Mouse (Mus musculus): ENCODE measurements around the gene Vps29. TPM values are rescaled to one million over a fixed set of nuclear protein-coding genes. Genes with fewer than 3 reads are reported as not detected.

Vps29 gene
- polyA plus RNA-seq, 1 experiment from 2014 or later, result 220 TPM

DNA sequence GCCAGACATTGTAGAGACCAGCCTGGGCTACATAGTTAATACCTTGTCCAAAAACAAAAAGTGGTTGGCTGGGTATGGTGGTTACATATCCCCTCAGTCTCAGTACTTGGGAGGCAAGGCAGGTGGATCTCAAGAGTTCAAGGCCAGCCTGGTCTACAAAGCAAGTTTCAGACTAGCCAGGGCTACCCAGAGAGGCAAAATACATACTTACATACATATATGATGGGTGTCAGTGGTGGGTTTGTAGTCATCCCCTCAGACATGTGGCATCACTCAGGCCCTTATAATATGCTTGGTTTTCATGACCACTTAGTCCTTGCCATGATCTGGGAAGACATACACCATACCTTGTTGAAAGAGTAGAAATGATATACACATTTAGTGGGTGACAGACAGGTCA lies 36.5 kb downstream of the Vps29 start:
- Histone ChIP-seq H3K9ac (ENCODE audit: low read depth, low read length) (no peak overlapping the region), H3K27ac (ENCODE audit: low read depth, low read length) (no peak overlapping the region), H3K36me3 (ENCODE audit: control insufficient read depth, insufficient read depth, low read length) (no peaks in the 10 kb centered on the region), H3K4me1 (replicated peaks; ENCODE audit: control insufficient read depth, insufficient read depth, low read length) (peaks cover 4% of the 10 kb centered on the region; the same call in 1 of the 2 replicates), H3K4me2 (replicated peaks; ENCODE audit: low read depth, low read length) (no peak overlapping the region), H3K27me3 (ENCODE audit: control insufficient read depth, insufficient read depth, low read length) (no peaks in the 10 kb centered on the region), H3K9me3 (ENCODE audit: control insufficient read depth, low read length) (no peaks in the 10 kb centered on the region), H3K4me3 (ENCODE audit: low read depth, low read length) (no peak overlapping the region)
- no peak for DNase-seq (ENCODE audit: low spot score)
- no peak for ATAC-seq (ENCODE audit: low FRiP score)

DNA sequence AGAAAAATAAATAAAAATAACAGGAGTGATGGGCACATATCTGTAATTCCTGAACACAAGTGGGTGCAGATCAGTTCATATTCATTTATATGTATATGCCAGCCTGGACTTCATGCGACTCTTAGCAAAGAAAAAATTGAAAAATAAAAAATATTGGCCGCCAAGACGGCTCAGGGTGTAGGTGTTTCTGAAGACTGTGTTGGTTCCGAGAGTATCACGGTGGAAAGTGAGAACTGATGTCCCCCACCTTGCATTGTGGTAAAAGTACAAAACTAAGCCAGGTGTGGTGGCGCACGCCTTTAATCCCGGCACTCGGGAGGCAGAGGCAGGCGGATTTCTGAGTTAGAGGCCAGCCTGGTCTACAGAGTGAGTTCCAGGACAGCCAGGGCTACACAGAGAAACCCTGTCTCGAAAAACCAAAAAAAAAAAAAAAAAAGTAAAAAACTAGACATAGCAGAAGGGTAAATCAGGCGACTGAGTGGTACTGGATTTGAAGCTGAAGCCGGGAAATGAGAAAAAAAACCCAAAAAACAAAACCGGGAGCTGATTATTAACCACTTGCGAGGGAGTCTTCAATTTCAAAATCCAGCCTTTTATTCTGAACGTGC lies 37.1 kb downstream of the Vps29 start:
- H3K4me3 ChIP-seq (ENCODE audit: low read depth, low read length), result peak overlapping the region; percentile 83
- no peak overlapping the region; the same call in 1 of the 2 replicates for H3K9ac ChIP-seq (ENCODE audit: low read depth, low read length)
- H3K4me1 ChIP-seq (replicated peaks; ENCODE audit: control insufficient read depth, insufficient read depth, low read length), result peaks cover 4% of the 10 kb centered on the region; the same call in 1 of the 2 replicates
- ATAC-seq (ENCODE audit: low FRiP score), result peak; percentile 45; the same call in 1 of the 2 replicates
- H3K4me2 ChIP-seq (replicated peaks; ENCODE audit: low read depth, low read length), result no peak overlapping the region; the same call in 1 of the 2 replicates
- H3K36me3 ChIP-seq (ENCODE audit: control insufficient read depth, insufficient read depth, low read length), result no peaks in the 10 kb centered on the region
- H3K27me3 ChIP-seq (ENCODE audit: control insufficient read depth, insufficient read depth, low read length), result no peaks in the 10 kb centered on the region
- WGBS, result 52% methylated on average over 15 of the region's 16 CpGs
- no peak for DNase-seq (ENCODE audit: low spot score)
- H3K9me3 ChIP-seq (ENCODE audit: control insufficient read depth, low read length), result no peaks in the 10 kb centered on the region
- H3K27ac ChIP-seq (ENCODE audit: low read depth, low read length), result no peak overlapping the region

DNA sequence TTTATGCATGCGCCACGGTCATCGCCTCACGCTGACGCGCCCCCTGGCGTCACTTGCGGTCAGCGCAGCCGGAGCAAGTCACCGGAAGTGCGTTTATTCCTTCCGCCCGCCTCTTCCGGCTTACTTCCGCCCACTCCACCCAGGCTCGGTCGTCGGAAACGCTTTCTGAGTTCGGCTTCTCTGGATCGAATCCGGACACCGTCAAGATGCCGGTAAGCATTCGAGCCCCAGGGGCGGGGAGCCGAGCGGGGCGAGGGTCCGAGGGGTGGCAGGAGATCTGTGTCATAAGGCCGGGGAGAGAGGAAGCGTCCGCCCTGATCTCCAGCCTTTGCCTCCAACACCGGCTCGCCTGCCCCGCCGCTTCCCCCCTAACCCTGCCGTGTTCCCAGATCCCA lies 37.6 kb downstream of the Vps29 start, which contains the start of gene Arpc3:
Arpc3 (plus strand) TSS at position 93 of the 395 bp plus-strand sequence.
- H3K4me2 ChIP-seq (replicated peaks; ENCODE audit: low read depth, low read length), result peak within 1 kb of the TSS; percentile 91
- DNase-seq (ENCODE audit: low spot score) (peak; percentile 96), ATAC-seq (ENCODE audit: low FRiP score) (peak; percentile 80)
- no peaks in the 10 kb centered on the region for H3K36me3 ChIP-seq (ENCODE audit: control insufficient read depth, insufficient read depth, low read length)
- H3K27ac ChIP-seq (ENCODE audit: low read depth, low read length), result no peak within 1 kb of the TSS
- peaks cover 4% of the 10 kb centered on the region; the same call in 1 of the 2 replicates for H3K4me1 ChIP-seq (replicated peaks; ENCODE audit: control insufficient read depth, insufficient read depth, low read length)
- no peaks in the 10 kb centered on the region for H3K27me3 ChIP-seq (ENCODE audit: control insufficient read depth, insufficient read depth, low read length)
- no peaks in the 10 kb centered on the region for H3K9me3 ChIP-seq (ENCODE audit: control insufficient read depth, low read length)
- H3K4me3 ChIP-seq (ENCODE audit: low read depth, low read length), result peak within 1 kb of the TSS; percentile 83
- WGBS, result under 1% methylated on average over 39 of the region's 39 CpGs
- H3K9ac ChIP-seq (ENCODE audit: low read depth, low read length), result peak within 1 kb of the TSS; percentile 86

DNA sequence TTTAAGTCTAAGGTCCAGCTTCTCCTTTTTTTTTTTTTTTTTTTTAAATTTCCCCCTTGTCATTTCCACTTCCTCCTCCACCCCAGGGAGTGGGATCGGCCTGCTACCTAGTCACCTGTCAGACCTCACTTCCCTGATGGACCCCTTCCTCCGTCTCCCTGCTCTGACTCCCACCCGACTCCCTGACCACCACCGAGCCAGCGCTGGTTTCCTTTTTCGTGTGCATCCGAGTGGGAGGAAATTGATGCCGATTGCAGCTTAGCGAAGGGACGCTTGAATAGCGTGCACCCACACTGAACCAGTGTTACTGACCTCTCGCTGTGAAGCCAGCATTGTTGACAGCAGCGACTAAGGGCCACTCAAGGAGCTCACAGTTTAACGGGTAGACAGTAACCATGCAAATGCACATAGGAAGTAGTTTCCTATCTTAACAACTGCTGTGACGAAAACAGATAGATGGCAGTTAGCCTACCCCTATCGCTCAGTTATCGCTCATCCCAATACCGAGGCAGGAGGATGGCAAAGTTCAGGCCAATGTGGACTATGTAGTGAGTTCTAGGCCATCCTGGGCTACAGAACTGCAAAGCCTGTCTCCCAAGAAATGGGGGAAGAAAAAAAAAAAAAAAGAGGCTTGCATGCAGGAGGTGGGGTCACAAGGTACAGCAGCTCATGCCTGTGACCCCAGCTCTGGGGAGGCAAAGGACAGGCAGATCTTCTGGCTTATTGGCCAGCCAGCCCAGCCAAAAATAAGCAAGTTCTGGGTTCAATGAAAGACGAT lies 38.2 kb downstream of the Vps29 start:
- Histone ChIP-seq H3K27ac (ENCODE audit: low read depth, low read length) (no peak overlapping the region), H3K9ac (ENCODE audit: low read depth, low read length) (peak overlapping the region; percentile 86), H3K4me2 (replicated peaks; ENCODE audit: low read depth, low read length) (peak overlapping the region; percentile 91), H3K4me1 (replicated peaks; ENCODE audit: control insufficient read depth, insufficient read depth, low read length) (peaks cover 4% of the 10 kb centered on the region; the same call in 1 of the 2 replicates), H3K4me3 (ENCODE audit: low read depth, low read length) (peak overlapping the region; percentile 83), H3K9me3 (ENCODE audit: control insufficient read depth, low read length) (no peaks in the 10 kb centered on the region), H3K36me3 (ENCODE audit: control insufficient read depth, insufficient read depth, low read length) (no peaks in the 10 kb centered on the region), H3K27me3 (ENCODE audit: control insufficient read depth, insufficient read depth, low read length) (no peaks in the 10 kb centered on the region)
- WGBS, result 16% methylated on average over 19 of the region's 19 CpGs
- 0 out of 2 replicates have a peak, but pooled peaks have one; percentile 43 for ATAC-seq (ENCODE audit: low FRiP score)
- peak; percentile 29 for DNase-seq (ENCODE audit: low spot score)

DNA sequence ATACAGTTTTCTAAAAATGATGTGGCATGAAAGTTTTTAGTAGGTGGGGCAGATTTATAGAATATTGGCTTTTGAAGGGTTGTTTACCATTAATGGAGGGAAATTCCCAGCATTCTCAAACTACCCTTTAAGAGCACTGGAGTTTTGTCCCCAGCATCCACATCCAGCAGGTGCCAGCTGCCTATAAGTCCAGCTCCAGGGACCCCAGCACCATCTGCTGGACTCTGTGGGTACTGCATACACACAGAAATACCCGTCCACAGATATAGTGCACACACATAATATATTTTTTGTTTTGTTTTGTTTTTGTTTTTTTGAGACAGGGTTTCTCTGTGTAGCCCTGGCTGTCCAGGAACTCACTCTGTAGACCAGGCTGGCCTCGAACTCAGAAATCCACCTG lies 39.7 kb downstream of the Vps29 start:
- no peak overlapping the region for H3K27ac ChIP-seq (ENCODE audit: low read depth, low read length)
- 50% methylated on average over 2 of the region's 2 CpGs for WGBS
- no peak overlapping the region for H3K4me2 ChIP-seq (replicated peaks; ENCODE audit: low read depth, low read length)
- DNase-seq (ENCODE audit: low spot score) (peak; percentile 85), ATAC-seq (ENCODE audit: low FRiP score) (no peak)
- no peaks in the 10 kb centered on the region for H3K27me3 ChIP-seq (ENCODE audit: control insufficient read depth, insufficient read depth, low read length)
- peaks cover 4% of the 10 kb centered on the region; the same call in 1 of the 2 replicates for H3K4me1 ChIP-seq (replicated peaks; ENCODE audit: control insufficient read depth, insufficient read depth, low read length)
- H3K9me3 ChIP-seq (ENCODE audit: control insufficient read depth, low read length), result no peaks in the 10 kb centered on the region
- H3K9ac ChIP-seq (ENCODE audit: low read depth, low read length), result no peak overlapping the region
- H3K4me3 ChIP-seq (ENCODE audit: low read depth, low read length), result no peak overlapping the region
- H3K36me3 ChIP-seq (ENCODE audit: control insufficient read depth, insufficient read depth, low read length), result no peaks in the 10 kb centered on the region

DNA sequence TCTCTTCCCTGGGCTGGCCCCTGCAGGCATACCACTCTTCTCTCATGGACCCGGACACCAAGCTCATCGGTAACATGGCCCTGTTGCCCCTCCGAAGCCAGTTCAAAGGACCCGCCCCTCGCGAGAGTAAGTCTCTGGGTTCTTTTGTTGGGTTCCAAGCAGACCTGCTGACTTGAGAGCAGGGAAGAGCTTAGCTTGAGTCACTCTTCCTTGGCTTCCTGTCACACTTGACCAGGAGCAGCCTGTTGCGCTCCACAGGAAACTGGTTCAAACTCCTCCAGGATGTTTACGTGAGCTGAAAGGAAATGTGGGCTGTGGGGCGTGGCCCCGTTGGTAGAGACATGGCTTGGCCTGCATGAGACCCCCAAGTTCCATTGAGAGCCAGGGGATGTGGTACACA lies 42.6 kb downstream of the Vps29 start:
- Histone ChIP-seq H3K27me3 (ENCODE audit: control insufficient read depth, insufficient read depth, low read length) (no peaks in the 10 kb centered on the region), H3K4me1 (replicated peaks; ENCODE audit: control insufficient read depth, insufficient read depth, low read length) (peaks cover 4% of the 10 kb centered on the region; the same call in 1 of the 2 replicates), H3K9ac (ENCODE audit: low read depth, low read length) (no peak overlapping the region), H3K36me3 (ENCODE audit: control insufficient read depth, insufficient read depth, low read length) (no peaks in the 10 kb centered on the region), H3K9me3 (ENCODE audit: control insufficient read depth, low read length) (no peaks in the 10 kb centered on the region), H3K4me2 (replicated peaks; ENCODE audit: low read depth, low read length) (no peak overlapping the region), H3K27ac (ENCODE audit: low read depth, low read length) (no peak overlapping the region), H3K4me3 (ENCODE audit: low read depth, low read length) (no peak overlapping the region)
- 89% methylated on average over 10 of the region's 10 CpGs for WGBS
- ATAC-seq (ENCODE audit: low FRiP score), result no peak
- no peak for DNase-seq (ENCODE audit: low spot score)

DNA sequence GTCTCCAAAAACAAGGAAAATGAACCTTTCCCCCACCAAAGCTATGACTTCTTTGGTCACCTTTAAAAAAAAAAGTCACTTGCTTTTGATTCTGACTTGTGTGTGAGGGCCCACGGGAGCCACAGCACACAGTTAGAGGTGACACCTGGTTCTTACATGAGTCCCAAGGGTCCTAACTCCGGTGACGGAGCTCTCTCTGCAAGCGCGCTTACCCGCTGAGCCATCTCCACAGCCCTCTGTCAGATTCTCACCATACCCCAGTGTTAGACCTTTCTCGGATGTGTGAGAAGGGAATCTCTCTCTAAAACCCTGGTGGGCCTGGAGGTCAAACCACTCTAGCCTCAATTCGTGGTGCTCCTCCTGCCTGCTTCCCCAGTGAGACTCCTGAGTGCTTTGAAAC lies 43.3 kb downstream of the Vps29 start:
- WGBS, result 91% methylated on average over 8 of the region's 8 CpGs
- H3K9ac ChIP-seq (ENCODE audit: low read depth, low read length), result no peak overlapping the region

DNA sequence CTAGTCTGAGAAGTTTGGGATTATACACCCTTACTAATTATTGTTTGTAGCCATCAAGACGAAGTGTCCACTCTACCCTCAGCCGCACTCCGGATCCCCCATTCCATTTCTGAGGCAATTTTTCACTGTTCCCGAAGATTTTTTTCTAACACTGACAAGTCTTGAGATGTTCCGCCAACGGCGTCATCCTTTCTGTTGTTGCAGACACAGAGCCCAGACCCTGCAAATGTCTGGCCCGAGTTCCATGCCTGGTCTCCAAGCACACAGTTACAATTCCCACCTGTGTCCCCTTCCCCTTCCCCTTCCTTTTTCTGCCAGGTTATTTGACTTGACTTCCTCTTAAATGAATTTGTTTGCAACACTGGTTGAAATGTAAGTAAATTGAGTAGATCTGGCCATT lies 45.7 kb downstream of the Vps29 start:
- ATAC-seq (ENCODE audit: low FRiP score) (no peak), DNase-seq (ENCODE audit: low spot score) (no peak)
- Histone ChIP-seq H3K9me3 (ENCODE audit: control insufficient read depth, low read length) (no peaks in the 10 kb centered on the region), H3K27ac (ENCODE audit: low read depth, low read length) (no peak overlapping the region), H3K4me2 (replicated peaks; ENCODE audit: low read depth, low read length) (no peak overlapping the region), H3K9ac (ENCODE audit: low read depth, low read length) (no peak overlapping the region), H3K4me3 (ENCODE audit: low read depth, low read length) (no peak overlapping the region), H3K36me3 (ENCODE audit: control insufficient read depth, insufficient read depth, low read length) (peaks cover 6% of the 10 kb centered on the region), H3K4me1 (replicated peaks; ENCODE audit: control insufficient read depth, insufficient read depth, low read length) (no peaks in the 10 kb centered on the region), H3K27me3 (ENCODE audit: control insufficient read depth, insufficient read depth, low read length) (no peaks in the 10 kb centered on the region)
- WGBS, result 94% methylated on average over 8 of the region's 8 CpGs

More for the DNA sequence above, 43.3 kb downstream of the Vps29 start:
- ATAC-seq (ENCODE audit: low FRiP score) (no peak), DNase-seq (ENCODE audit: low spot score) (no peak)
- Histone ChIP-seq H3K9me3 (ENCODE audit: control insufficient read depth, low read length) (no peaks in the 10 kb centered on the region), H3K27ac (ENCODE audit: low read depth, low read length) (no peak overlapping the region), H3K4me3 (ENCODE audit: low read depth, low read length) (no peak overlapping the region), H3K4me1 (replicated peaks; ENCODE audit: control insufficient read depth, insufficient read depth, low read length) (peaks cover 3% of the 10 kb centered on the region; the same call in 1 of the 2 replicates), H3K4me2 (replicated peaks; ENCODE audit: low read depth, low read length) (no peak overlapping the region), H3K27me3 (ENCODE audit: control insufficient read depth, insufficient read depth, low read length) (no peaks in the 10 kb centered on the region), H3K36me3 (ENCODE audit: control insufficient read depth, insufficient read depth, low read length) (peaks cover 2% of the 10 kb centered on the region; the same call in 1 of the 2 replicates)
